Mouse (Mus musculus): ENCODE measurements at regions not wholly inside any gene's neighbourhood (a gene's known extent, or its start where the extent isn't known, plus 50 kb on each side); places are given as distances from the start of the nearest gene placed in this dataset.

GRCm38 (mm10) chr8:9072286-9072685 is 382.0 kb upstream of the Arglu1 start:
- TF ChIP-seq REST (IDR thresholded peaks at IDR 0.05; ENCODE audit: insufficient read depth, insufficient read length) (no peak), POLR2A (IDR thresholded peaks at IDR 0.05; ENCODE audit: insufficient read length, low read depth) (no peak), TCF3 (IDR thresholded peaks at IDR 0.05; ENCODE audit: insufficient read length, low read depth) (no peak), E2F4 (IDR thresholded peaks at IDR 0.05; ENCODE audit: insufficient read depth) (no peak), POLR2AphosphoS2 (IDR thresholded peaks at IDR 0.05; ENCODE audit: insufficient read length, low read depth) (no peak), TCF12 (IDR thresholded peaks at IDR 0.05; ENCODE audit: insufficient read depth, poor library complexity, severe bottlenecking) (no peak), MAX (IDR thresholded peaks at IDR 0.05; ENCODE audit: low read depth) (no peak), SRF (IDR thresholded peaks at IDR 0.05; ENCODE audit: control insufficient read depth, insufficient read length, low read depth) (no peak), USF1 (IDR thresholded peaks at IDR 0.05; ENCODE audit: low read depth) (no peak), MYOG (IDR thresholded peaks at IDR 0.05; ENCODE audit: control insufficient read depth in 1 of 3, insufficient read depth in 1 of 3, insufficient read length in 2 of 3, low read depth in 2 of 3) (no peak), CEBPB (IDR thresholded peaks at IDR 0.05; ENCODE audit: insufficient read depth, poor library complexity, severe bottlenecking) (no peak), MYOD1 (IDR thresholded peaks at IDR 0.05; ENCODE audit: control insufficient read depth in 1 of 3, insufficient read length in 2 of 3, low read depth in 2 of 3) (no peak)
